Mouse (Mus musculus): ENCODE results near the gene Cntn5. TPM values are rescaled to one million over a fixed set of nuclear protein-coding genes. Genes with fewer than 3 reads are reported as not detected.

The Cntn5 gene
- not detected for polyA plus RNA-seq (2012; fragmentation: generic; extraction: Trizol)

- H3K36me3 ChIP-seq (ENCODE audit: control insufficient read depth, insufficient read depth) = no peaks in the 10 kb centered on the region
- no peaks in the 10 kb centered on the region for H3K79me2 ChIP-seq (ENCODE audit: control insufficient read depth, insufficient read depth)
- H3K27me3 ChIP-seq (ENCODE audit: control insufficient read depth, insufficient read depth, insufficient read length) = no peaks in the 10 kb centered on the region
- no peak within 1 kb of the TSS for H3ac ChIP-seq (ENCODE audit: control insufficient read depth, insufficient read length)
- peak within 1 kb of the TSS; percentile 2 for H3K4me2 ChIP-seq (ENCODE audit: low read depth)
- no peak within 1 kb of the TSS for H3K4me3 ChIP-seq
- no peak for TF ChIP-seq SRF (IDR thresholded peaks at IDR 0.05; ENCODE audit: control insufficient read depth, insufficient read length, low read depth)
- TF ChIP-seq POLR2AphosphoS2 (IDR thresholded peaks at IDR 0.05; ENCODE audit: insufficient read length, low read depth) = no peak
- no peak for TF ChIP-seq MAX (IDR thresholded peaks at IDR 0.05; ENCODE audit: low read depth)
- TF ChIP-seq MYOG (IDR thresholded peaks at IDR 0.05; ENCODE audit: control insufficient read depth in 1 of 3, insufficient read depth in 1 of 3, insufficient read length in 2 of 3, low read depth in 2 of 3) = no peak
- peak in 1 of 3 experiments; percentile 27 for TF ChIP-seq MYOD1 (IDR thresholded peaks at IDR 0.05; ENCODE audit: control insufficient read depth in 1 of 3, insufficient read length in 2 of 3, low read depth in 2 of 3)
- TF ChIP-seq TCF3 (IDR thresholded peaks at IDR 0.05; ENCODE audit: insufficient read length, low read depth) = no peak
Measured at GRCm38 (mm10) chr9:10904616-10905363, at the start of gene Cntn5. Cntn5 (minus strand) TSS chr9:10904775.

- H3K79me2 ChIP-seq (ENCODE audit: control insufficient read depth, insufficient read depth) = no peaks in the 10 kb centered on the region
- H3K27me3 ChIP-seq (ENCODE audit: control insufficient read depth, insufficient read depth, insufficient read length) = no peaks in the 10 kb centered on the region
- no peak overlapping the region for H3K4me3 ChIP-seq
- no peak for TF ChIP-seq TCF12 (IDR thresholded peaks at IDR 0.05; ENCODE audit: insufficient read depth, poor library complexity, severe bottlenecking)
- TF ChIP-seq MAX (IDR thresholded peaks at IDR 0.05; ENCODE audit: low read depth) = no peak
- TF ChIP-seq MYOG (IDR thresholded peaks at IDR 0.05; ENCODE audit: control insufficient read depth in 1 of 3, insufficient read depth in 1 of 3, insufficient read length in 2 of 3, low read depth in 2 of 3) = no peak
- no peak for TF ChIP-seq E2F4 (IDR thresholded peaks at IDR 0.05; ENCODE audit: insufficient read depth)
- TF ChIP-seq MYOD1 (IDR thresholded peaks at IDR 0.05; ENCODE audit: control insufficient read depth in 1 of 3, insufficient read length in 2 of 3, low read depth in 2 of 3) = no peak
- no peak for TF ChIP-seq CEBPB (IDR thresholded peaks at IDR 0.05; ENCODE audit: insufficient read depth, poor library complexity, severe bottlenecking)
- TF ChIP-seq POLR2A (IDR thresholded peaks at IDR 0.05; ENCODE audit: insufficient read length, low read depth) = no peak
- TF ChIP-seq TCF3 (IDR thresholded peaks at IDR 0.05; ENCODE audit: insufficient read length, low read depth) = no peak
- no peak for TF ChIP-seq POLR2AphosphoS2 (IDR thresholded peaks at IDR 0.05; ENCODE audit: insufficient read length, low read depth)
- TF ChIP-seq SRF (IDR thresholded peaks at IDR 0.05; ENCODE audit: control insufficient read depth, insufficient read length, low read depth) = no peak
- no peak for TF ChIP-seq USF1 (IDR thresholded peaks at IDR 0.05; ENCODE audit: low read depth)
- TF ChIP-seq REST (IDR thresholded peaks at IDR 0.05; ENCODE audit: insufficient read depth, insufficient read length) = no peak
- no peaks in the 10 kb centered on the region for H3K36me3 ChIP-seq (ENCODE audit: control insufficient read depth, insufficient read depth)
- no peak overlapping the region for H3K4me2 ChIP-seq (ENCODE audit: low read depth)
- no peak overlapping the region for H3ac ChIP-seq (ENCODE audit: control insufficient read depth, insufficient read length)
Measured at GRCm38 (mm10) chr9:10950470-10950869, 45.9 kb upstream of the Cntn5 start.

GRCm38 (mm10) chr9:10909573-10909972, 5.0 kb upstream of the Cntn5 start:
- no peaks in the 10 kb centered on the region for H3K79me2 ChIP-seq (ENCODE audit: control insufficient read depth, insufficient read depth)
- no peak overlapping the region for H3K4me3 ChIP-seq
- no peak overlapping the region for H3ac ChIP-seq (ENCODE audit: control insufficient read depth, insufficient read length)
- TF ChIP-seq MYOG (IDR thresholded peaks at IDR 0.05; ENCODE audit: control insufficient read depth in 1 of 3, insufficient read depth in 1 of 3, insufficient read length in 2 of 3, low read depth in 2 of 3) (no peak), REST (IDR thresholded peaks at IDR 0.05; ENCODE audit: insufficient read depth, insufficient read length) (no peak), TCF12 (IDR thresholded peaks at IDR 0.05; ENCODE audit: insufficient read depth, poor library complexity, severe bottlenecking) (no peak)
- peak overlapping the region; percentile 8 for H3K4me2 ChIP-seq (ENCODE audit: low read depth)
- H3K36me3 ChIP-seq (ENCODE audit: control insufficient read depth, insufficient read depth) = no peaks in the 10 kb centered on the region
- H3K27me3 ChIP-seq (ENCODE audit: control insufficient read depth, insufficient read depth, insufficient read length) = no peaks in the 10 kb centered on the region

GRCm38 (mm10) chr9:10905696-10906095, 1.1 kb upstream of the Cntn5 start:
- Histone ChIP-seq H3K79me2 (ENCODE audit: control insufficient read depth, insufficient read depth) (no peaks in the 10 kb centered on the region), H3ac (ENCODE audit: control insufficient read depth, insufficient read length) (no peak overlapping the region), H3K4me2 (ENCODE audit: low read depth) (no peak overlapping the region), H3K27me3 (ENCODE audit: control insufficient read depth, insufficient read depth, insufficient read length) (no peaks in the 10 kb centered on the region), H3K36me3 (ENCODE audit: control insufficient read depth, insufficient read depth) (no peaks in the 10 kb centered on the region), H3K4me3 (no peak overlapping the region)
- TF ChIP-seq POLR2AphosphoS2 (IDR thresholded peaks at IDR 0.05; ENCODE audit: insufficient read length, low read depth) (no peak), MAX (IDR thresholded peaks at IDR 0.05; ENCODE audit: low read depth) (no peak), POLR2A (IDR thresholded peaks at IDR 0.05; ENCODE audit: insufficient read length, low read depth) (no peak), E2F4 (IDR thresholded peaks at IDR 0.05; ENCODE audit: insufficient read depth) (no peak), TCF12 (IDR thresholded peaks at IDR 0.05; ENCODE audit: insufficient read depth, poor library complexity, severe bottlenecking) (no peak), TCF3 (IDR thresholded peaks at IDR 0.05; ENCODE audit: insufficient read length, low read depth) (no peak), MYOD1 (IDR thresholded peaks at IDR 0.05; ENCODE audit: control insufficient read depth in 1 of 3, insufficient read length in 2 of 3, low read depth in 2 of 3) (no peak), USF1 (IDR thresholded peaks at IDR 0.05; ENCODE audit: low read depth) (no peak), REST (IDR thresholded peaks at IDR 0.05; ENCODE audit: insufficient read depth, insufficient read length) (no peak), SRF (IDR thresholded peaks at IDR 0.05; ENCODE audit: control insufficient read depth, insufficient read length, low read depth) (no peak), CEBPB (IDR thresholded peaks at IDR 0.05; ENCODE audit: insufficient read depth, poor library complexity, severe bottlenecking) (no peak), MYOG (IDR thresholded peaks at IDR 0.05; ENCODE audit: control insufficient read depth in 1 of 3, insufficient read depth in 1 of 3, insufficient read length in 2 of 3, low read depth in 2 of 3) (no peak)

- no peak overlapping the region for H3K4me2 ChIP-seq (ENCODE audit: low read depth)
- no peak for TF ChIP-seq TCF3 (IDR thresholded peaks at IDR 0.05; ENCODE audit: insufficient read length, low read depth)
- no peak for TF ChIP-seq USF1 (IDR thresholded peaks at IDR 0.05; ENCODE audit: low read depth)
- TF ChIP-seq E2F4 (IDR thresholded peaks at IDR 0.05; ENCODE audit: insufficient read depth) = no peak
- TF ChIP-seq POLR2AphosphoS2 (IDR thresholded peaks at IDR 0.05; ENCODE audit: insufficient read length, low read depth) = no peak
- TF ChIP-seq POLR2A (IDR thresholded peaks at IDR 0.05; ENCODE audit: insufficient read length, low read depth) = no peak
- no peak for TF ChIP-seq SRF (IDR thresholded peaks at IDR 0.05; ENCODE audit: control insufficient read depth, insufficient read length, low read depth)
- no peak for TF ChIP-seq MAX (IDR thresholded peaks at IDR 0.05; ENCODE audit: low read depth)
- TF ChIP-seq TCF12 (IDR thresholded peaks at IDR 0.05; ENCODE audit: insufficient read depth, poor library complexity, severe bottlenecking) = no peak
- no peak for TF ChIP-seq REST (IDR thresholded peaks at IDR 0.05; ENCODE audit: insufficient read depth, insufficient read length)
- no peak for TF ChIP-seq MYOD1 (IDR thresholded peaks at IDR 0.05; ENCODE audit: control insufficient read depth in 1 of 3, insufficient read length in 2 of 3, low read depth in 2 of 3)
- no peak for TF ChIP-seq CEBPB (IDR thresholded peaks at IDR 0.05; ENCODE audit: insufficient read depth, poor library complexity, severe bottlenecking)
- TF ChIP-seq MYOG (IDR thresholded peaks at IDR 0.05; ENCODE audit: control insufficient read depth in 1 of 3, insufficient read depth in 1 of 3, insufficient read length in 2 of 3, low read depth in 2 of 3) = no peak
- H3K36me3 ChIP-seq (ENCODE audit: control insufficient read depth, insufficient read depth) = no peaks in the 10 kb centered on the region
- H3K79me2 ChIP-seq (ENCODE audit: control insufficient read depth, insufficient read depth) = no peaks in the 10 kb centered on the region
- no peak overlapping the region for H3ac ChIP-seq (ENCODE audit: control insufficient read depth, insufficient read length)
- no peaks in the 10 kb centered on the region for H3K27me3 ChIP-seq (ENCODE audit: control insufficient read depth, insufficient read depth, insufficient read length)
- H3K4me3 ChIP-seq = no peak overlapping the region
Measured at GRCm38 (mm10) chr9:10879758-10880157, 24.8 kb downstream of the Cntn5 start.

Measured in myocyte (in vitro differentiated cells).